Mouse (Mus musculus) midbrain, embryonic 16.5 days (tissue): ENCODE measurements around the gene Pdcd6ip. TPM values are rescaled to one million over a fixed set of nuclear protein-coding genes. Genes with fewer than 3 reads are reported as not detected.

Experiments
- ATAC-seq: fragments of 200-750 bp; cut with Nextera tagmentation; 2 replicates; pipeline ENCODE4 v1.8.0; 2017; ENCODE audit warnings: moderate TSS enrichment
- H3K27ac ChIP-seq: fragments of 300-500 bp; sonication (generic); 2 replicates; pipeline ENCODE4 v1.5.1; 2014; ENCODE audit warnings: mild to moderate bottlenecking, low read length, mixed read lengths
- H3K27me3 ChIP-seq: fragments of 300-500 bp; sonication (generic); 2 replicates; pipeline ENCODE4 v1.6.1; 2014; ENCODE audit warnings: low read depth, low read length, mixed read lengths; ENCODE audit not compliant: control insufficient read depth, insufficient read depth
- H3K36me3 ChIP-seq: fragments of 300-500 bp; sonication (generic); 2 replicates; pipeline ENCODE4 v1.6.1; 2014; ENCODE audit warnings: mild to moderate bottlenecking, low read length, moderate library complexity, mixed read lengths; ENCODE audit not compliant: control insufficient read depth, insufficient read depth
- H3K4me1 ChIP-seq: fragments of 300-500 bp; sonication (generic); 2 replicates; pipeline ENCODE4 v1.6.1; 2014; ENCODE audit warnings: mild to moderate bottlenecking, low read length, mixed read lengths; ENCODE audit not compliant: control insufficient read depth, insufficient read depth
- H3K4me2 ChIP-seq: fragments of 300-500 bp; sonication (generic); 2 replicates; pipeline ENCODE4 v1.6.1; 2014; ENCODE audit warnings: mild to moderate bottlenecking, low read length, mixed read lengths
- H3K4me3 ChIP-seq: fragments of 300-500 bp; sonication (generic); 2 replicates; pipeline ENCODE4 v1.5.1; 2014; ENCODE audit warnings: low read depth, mild to moderate bottlenecking, low read length, moderate library complexity, mixed read lengths
- H3K9ac ChIP-seq: fragments of 300-500 bp; sonication (generic); 2 replicates; pipeline ENCODE4 v1.6.1; 2014; ENCODE audit warnings: low read depth, low read length, mixed read lengths
- H3K9me3 ChIP-seq: fragments of 300-500 bp; sonication (generic); replicated peaks from 2 replicates; pipeline ENCODE4 v1.6.1; 2014; ENCODE audit warnings: mild to moderate bottlenecking, low read length, mixed read lengths; ENCODE audit not compliant: control insufficient read depth, poor library complexity, severe bottlenecking
- WGBS: fragments of 180-500 bp; shearing (Covaris S2); extraction: QIAGEN DNeasy Blood & Tissue Kit; methylation state at CpG from one replicate; pipeline ENCODE4 v1.1.7; 2014; 5-methylcytosine and 5-hydroxymethylcytosine counted together
- polyA plus RNA-seq: library from polyadenylated mRNA; unstranded; fragments of >200 nt; fragmentation: Nextera tagmentation; extraction: Ambion mirVana; gene quantifications from 2 replicates; pipeline ENCODE4 v1.2.1, GENCODE M21; 2015

The Pdcd6ip gene
- 35.9 and 37.4 TPM in 2 replicates for polyA plus RNA-seq

- peak; percentile 93 for ATAC-seq
- WGBS: 2% methylated on average over 76 of the region's 77 CpGs
- Histone ChIP-seq H3K4me2 (peak within 1 kb of the TSS; percentile 77), H3K4me1 (peaks cover 18% of the 10 kb centered on the region), H3K27ac (peak within 1 kb of the TSS; percentile 80), H3K9ac (peak within 1 kb of the TSS; percentile 96), H3K27me3 (no peaks in the 10 kb centered on the region), H3K36me3 (no peaks in the 10 kb centered on the region), H3K9me3 (no peaks in the 10 kb centered on the region), H3K4me3 (peak within 1 kb of the TSS; percentile 99)
Measured at GRCm38 (mm10) chr9:113707481-113708360, at the start of gene Pdcd6ip. Gene Pdcd6ip, minus strand, starts transcription at chr9:113708259.

- no peak overlapping the region for H3K9ac ChIP-seq
- H3K4me2 ChIP-seq: no peak overlapping the region
- no peak overlapping the region for H3K27ac ChIP-seq
- H3K4me3 ChIP-seq: no peak overlapping the region
- H3K27me3 ChIP-seq: no peaks in the 10 kb centered on the region
- H3K9me3 ChIP-seq: no peaks in the 10 kb centered on the region
- 89% methylated on average over 15 of the region's 15 CpGs for WGBS
- no peaks in the 10 kb centered on the region for H3K36me3 ChIP-seq
- no peak for ATAC-seq
- H3K4me1 ChIP-seq: no peaks in the 10 kb centered on the region
Measured at GRCm38 (mm10) chr9:113755888-113756719, 48.0 kb upstream of the Pdcd6ip start.

- ATAC-seq: no peak
- no peak overlapping the region for H3K27ac ChIP-seq
Measured at GRCm38 (mm10) chr9:113749356-113749755, 41.3 kb upstream of the Pdcd6ip start.

GRCm38 (mm10) chr9:113743291-113743690 is 35.2 kb upstream of the Pdcd6ip start:
- 49% methylated on average over 3 of the region's 3 CpGs for WGBS
- Histone ChIP-seq H3K4me3 (no peak overlapping the region), H3K36me3 (no peaks in the 10 kb centered on the region), H3K9me3 (no peaks in the 10 kb centered on the region), H3K4me1 (peaks cover 10% of the 10 kb centered on the region), H3K9ac (no peak overlapping the region), H3K4me2 (no peak overlapping the region), H3K27ac (no peak overlapping the region), H3K27me3 (no peaks in the 10 kb centered on the region)
- no peak for ATAC-seq

More at GRCm38 (mm10) chr9:113749356-113749755, 41.3 kb upstream of the Pdcd6ip start:
- Histone ChIP-seq H3K4me3 (no peak overlapping the region), H3K36me3 (no peaks in the 10 kb centered on the region), H3K9ac (no peak overlapping the region), H3K27me3 (no peaks in the 10 kb centered on the region), H3K9me3 (no peaks in the 10 kb centered on the region), H3K4me1 (no peaks in the 10 kb centered on the region), H3K4me2 (no peak overlapping the region)
- WGBS: 85% methylated on average over 7 of the region's 7 CpGs

GRCm38 (mm10) chr9:113742361-113742794 is 34.3 kb upstream of the Pdcd6ip start:
- no peak for ATAC-seq
- H3K27ac ChIP-seq: no peak overlapping the region
- no peaks in the 10 kb centered on the region for H3K36me3 ChIP-seq
- H3K9ac ChIP-seq: peak overlapping the region; percentile 72; the same call in 1 of the 2 replicates
- H3K9me3 ChIP-seq: no peaks in the 10 kb centered on the region
- peak overlapping the region; percentile 98 for H3K4me3 ChIP-seq
- no peaks in the 10 kb centered on the region for H3K27me3 ChIP-seq
- H3K4me2 ChIP-seq: peak overlapping the region; percentile 96
- WGBS: 2% methylated on average over 17 of the region's 17 CpGs
- peaks cover 10% of the 10 kb centered on the region for H3K4me1 ChIP-seq

GRCm38 (mm10) chr9:113741637-113742137 is 33.6 kb upstream of the Pdcd6ip start:
- peak overlapping the region; percentile 96 for H3K4me2 ChIP-seq
- H3K36me3 ChIP-seq: no peaks in the 10 kb centered on the region
- no peaks in the 10 kb centered on the region for H3K27me3 ChIP-seq
- WGBS: under 1% methylated on average over 54 of the region's 64 CpGs
- peak overlapping the region; percentile 98 for H3K4me3 ChIP-seq
- H3K9me3 ChIP-seq: no peaks in the 10 kb centered on the region
- peak overlapping the region; percentile 53 for H3K27ac ChIP-seq
- peak overlapping the region; percentile 72 for H3K9ac ChIP-seq
- ATAC-seq: peak; percentile 81
- peaks cover 10% of the 10 kb centered on the region for H3K4me1 ChIP-seq

- Histone ChIP-seq H3K9ac (peak within 1 kb of the TSS; percentile 72), H3K36me3 (no peaks in the 10 kb centered on the region), H3K9me3 (no peaks in the 10 kb centered on the region), H3K4me3 (peak within 1 kb of the TSS; percentile 98), H3K4me1 (peaks cover 10% of the 10 kb centered on the region), H3K27me3 (no peaks in the 10 kb centered on the region), H3K4me2 (peak within 1 kb of the TSS; percentile 96), H3K27ac (peak within 1 kb of the TSS; percentile 53)
- WGBS: under 1% methylated on average over 63 of the region's 63 CpGs
- ATAC-seq: peak; percentile 94
Measured at GRCm38 (mm10) chr9:113741108-113741636, 33.1 kb upstream of the Pdcd6ip start, which contains the start of gene Clasp2. Gene Clasp2, plus strand, starts transcription at chr9:113741473.

- Histone ChIP-seq H3K4me3 (no peak overlapping the region), H3K9ac (no peak overlapping the region), H3K27me3 (no peaks in the 10 kb centered on the region), H3K4me2 (no peak overlapping the region), H3K4me1 (peaks cover 10% of the 10 kb centered on the region), H3K36me3 (no peaks in the 10 kb centered on the region), H3K9me3 (no peaks in the 10 kb centered on the region), H3K27ac (no peak overlapping the region)
- WGBS: 80% methylated on average over 6 of the region's 6 CpGs
- no peak for ATAC-seq
Measured at GRCm38 (mm10) chr9:113738941-113739340, 30.9 kb upstream of the Pdcd6ip start.
